ENCODE assay signal across 12 mouse cellular contexts in genomic region chr7:96609854-96610586, GRCm38 (mm10).
DNase-seq lines count a peak whose midpoint lies in the region; ATAC-seq and TF ChIP-seq lines count a peak whose summit lies in the region.
"Had no signal": no experiment of that assay in that cellular context is flagged by ENCODE, and none has a peak within 500 bp of the region (broad histone marks: within the 10 kb centered on the region; RNA-seq: fewer than 3 reads in every experiment).

No protein-coding gene starts in this region.

- H3K27ac ChIP-seq in heart, embryonic 16.5 days (ENCODE audit: low read length) = peak overlapping the region; percentile 22; the same call in 1 of the 2 replicates
- no peak overlapping the region for H3K27ac ChIP-seq in heart, adult 2 months
- no peak overlapping the region for H3K27ac ChIP-seq in neural tube, embryonic 12.5 days
- H3K27ac ChIP-seq in heart, embryonic 11.5 days (ENCODE audit: low read depth, low read length) = no peak overlapping the region

- no peaks in the 10 kb centered on the region for H3K36me3 ChIP-seq in heart, embryonic 16.5 days (ENCODE audit: control insufficient read depth, insufficient read depth)
- no peaks in the 10 kb centered on the region for H3K36me3 ChIP-seq in heart, adult 2 months (ENCODE audit: control insufficient read depth, insufficient read depth, low read length)
- no peaks in the 10 kb centered on the region for H3K36me3 ChIP-seq in neural tube, embryonic 12.5 days
- H3K36me3 ChIP-seq in heart, embryonic 11.5 days (ENCODE audit: control insufficient read depth, insufficient read depth, low read length) = no peaks in the 10 kb centered on the region

- no peak for TF ChIP-seq CTCF in heart, adult 2 months (IDR thresholded peaks at IDR 0.05)

- no peak for DNase-seq in heart, adult 2 months
- peak; percentile 16 to 35 for DNase-seq in kidney, postnatal 4 days
- no peak for DNase-seq in kidney, adult 18-20 months
- peak; percentile 39 for DNase-seq in brain, adult 2 months (ENCODE audit: low read depth, low spot score)
- DNase-seq in heart, adult 18-20 months = no peak
- DNase-seq: B cell, adult 2 months; cerebellum, adult 11-12 months; liver, postnatal 0 days had no signal

- no peak overlapping the region for H3K9ac ChIP-seq in heart, embryonic 16.5 days (ENCODE audit: low read length)
- no peak overlapping the region for H3K9ac ChIP-seq in heart, adult 2 months (ENCODE audit: low read depth, low read length)
- no peak overlapping the region for H3K9ac ChIP-seq in neural tube, embryonic 12.5 days
- H3K9ac ChIP-seq in heart, embryonic 11.5 days (ENCODE audit: low read depth, low read length) = no peak overlapping the region
- H3K9ac ChIP-seq: liver, postnatal 0 days had no signal

- 0 out of 2 replicates have a peak, but pooled peaks cover 5% of the 10 kb centered on the region for H3K27me3 ChIP-seq in heart, embryonic 16.5 days (ENCODE audit: control insufficient read depth, insufficient read depth, low read length)
- no peaks in the 10 kb centered on the region for H3K27me3 ChIP-seq in heart, adult 2 months (ENCODE audit: control insufficient read depth, insufficient read depth, low read length)
- no peaks in the 10 kb centered on the region for H3K27me3 ChIP-seq in neural tube, embryonic 12.5 days (replicated peaks)
- peaks cover 2% of the 10 kb centered on the region; the same call in 1 of the 2 replicates for H3K27me3 ChIP-seq in heart, embryonic 11.5 days (ENCODE audit: control insufficient read depth, insufficient read depth, low read length)

- H3K4me2 ChIP-seq in heart, embryonic 16.5 days (ENCODE audit: low read depth, low read length) = no peak overlapping the region
- H3K4me2 ChIP-seq in neural tube, embryonic 12.5 days (replicated peaks) = peak overlapping the region; percentile 38
- H3K4me2 ChIP-seq in heart, embryonic 11.5 days = no peak overlapping the region

- no peaks in the 10 kb centered on the region for H3K4me1 ChIP-seq in heart, embryonic 16.5 days (ENCODE audit: control insufficient read depth, insufficient read depth, low read length)
- no peaks in the 10 kb centered on the region for H3K4me1 ChIP-seq in heart, adult 2 months (ENCODE audit: control insufficient read depth, insufficient read depth, low read length)
- H3K4me1 ChIP-seq in neural tube, embryonic 12.5 days = peaks cover 9% of the 10 kb centered on the region; the same call in 1 of the 2 replicates
- no peaks in the 10 kb centered on the region for H3K4me1 ChIP-seq in heart, embryonic 11.5 days (ENCODE audit: control insufficient read depth, insufficient read depth, low read length)

- intact Hi-C loops in heart, adult 2 months (cut with DNase I) = no loop called here

- no peaks in the 10 kb centered on the region for H3K79me2 ChIP-seq in heart, adult 2 months (replicated peaks; ENCODE audit: control insufficient read depth, insufficient read depth, low read length)

- no peak for TF ChIP-seq EP300 in heart, adult 2 months (IDR thresholded peaks at IDR 0.05; ENCODE audit: insufficient read depth, low read depth, low read length)

- H3K9me3 ChIP-seq in heart, embryonic 16.5 days (replicated peaks; ENCODE audit: control insufficient read depth, low read length) = no peaks in the 10 kb centered on the region
- no peaks in the 10 kb centered on the region for H3K9me3 ChIP-seq in neural tube, embryonic 12.5 days
- H3K9me3 ChIP-seq in heart, embryonic 11.5 days (replicated peaks; ENCODE audit: control insufficient read depth, low read length) = no peaks in the 10 kb centered on the region

- 53% methylated on average over 10 of the region's 10 CpGs for WGBS in heart, embryonic 16.5 days
- 60% methylated on average over 10 of the region's 10 CpGs for WGBS in heart, adult 2 months
- 7% methylated on average over 10 of the region's 10 CpGs for WGBS in neural tube, embryonic 12.5 days
- 51% methylated on average over 10 of the region's 10 CpGs for WGBS in heart, embryonic 11.5 days (ENCODE audit: insufficient replicate concordance)

- ATAC-seq in heart, embryonic 16.5 days (replicated peaks; ENCODE audit: extremely low read depth, insufficient read depth, low FRiP score) = no peak
- peak; percentile 80 for ATAC-seq in neural tube, embryonic 12.5 days (ENCODE audit: low FRiP score, low read depth)
- no peak for ATAC-seq in heart, embryonic 11.5 days (replicated peaks; ENCODE audit: insufficient number of reproducible peaks, low FRiP score, low TSS enrichment)
- ATAC-seq: activated CD4-positive, CD25-positive, alpha-beta regulatory T cell, adult 4 months; liver, postnatal 0 days had no signal

- no peak overlapping the region for H3K4me3 ChIP-seq in heart, embryonic 16.5 days (ENCODE audit: low read length)
- H3K4me3 ChIP-seq in heart, adult 2 months = no peak overlapping the region
- H3K4me3 ChIP-seq in neural tube, embryonic 12.5 days = no peak overlapping the region
- H3K4me3 ChIP-seq in heart, embryonic 11.5 days (ENCODE audit: low read depth, low read length) = no peak overlapping the region

- TF ChIP-seq POLR2A in heart, adult 2 months (IDR thresholded peaks at IDR 0.05; ENCODE audit: insufficient read depth, low read depth, low read length) = no peak

Comparison
In these comparisons a context has a peak if more than half of its experiments do, and no peak if none do; other contexts are left out.
1. DNase-seq: peak in kidney, postnatal 4 days (2 of 2) and brain, adult 2 months (single experiment); none in heart, adult 2 months (0 of 2), kidney, adult 18-20 months (single experiment) and heart, adult 18-20 months (0 of 2).